Mouse (Mus musculus) forelimb bud, embryonic 11.5 days (tissue): Measurements from ENCODE around the gene Nup98.

Source experiments
- DNase-seq: peaks from one replicate; pipeline ENCODE4 v3.0.0-alpha.2; 2012; ENCODE audit warnings: low read depth, low spot score

Nup98 gene

GRCm38 (mm10) chr7:102209756-102210721 lies at the start of gene Nup98, which contains the start of gene Pgap2:
Gene Nup98 (minus strand): TSS chr7:102210176.
Gene Pgap2 (plus strand): TSS chr7:102210208.
- DNase-seq = peak; percentile 99

- no peak for DNase-seq
These were observed 48.8 kb upstream of the Nup98 start for GRCm38 (mm10) chr7:102258753-102259152.

- DNase-seq = peak; percentile 69
These were observed 48.2 kb upstream of the Nup98 start for GRCm38 (mm10) chr7:102258189-102258588.

GRCm38 (mm10) chr7:102256636-102257035 lies 46.7 kb upstream of the Nup98 start:
- no peak for DNase-seq

- DNase-seq = no peak
These were observed 46.0 kb upstream of the Nup98 start, which contains the start of gene Rhog for GRCm38 (mm10) chr7:102255954-102256353. Gene Rhog (minus strand): TSS chr7:102256054.

GRCm38 (mm10) chr7:102253631-102254030 lies 43.7 kb upstream of the Nup98 start:
- no peak for DNase-seq

GRCm38 (mm10) chr7:102250631-102251214 lies 40.7 kb upstream of the Nup98 start:
- peak; percentile 83 for DNase-seq

- peak; percentile 59 for DNase-seq
These were observed 40.1 kb upstream of the Nup98 start for GRCm38 (mm10) chr7:102249896-102250630.

- peak; percentile 48 for DNase-seq
These were observed 39.5 kb upstream of the Nup98 start for GRCm38 (mm10) chr7:102249531-102249895.

- DNase-seq = no peak
These were observed 38.9 kb upstream of the Nup98 start for GRCm38 (mm10) chr7:102248691-102249404.

- DNase-seq = no peak
These were observed 37.2 kb upstream of the Nup98 start for GRCm38 (mm10) chr7:102246956-102247797.

GRCm38 (mm10) chr7:102246265-102246664 lies 36.3 kb upstream of the Nup98 start:
- no peak for DNase-seq

- DNase-seq = no peak
These were observed 35.8 kb upstream of the Nup98 start for GRCm38 (mm10) chr7:102245775-102246174.

GRCm38 (mm10) chr7:102244782-102245535 lies 35.0 kb upstream of the Nup98 start:
- no peak for DNase-seq

GRCm38 (mm10) chr7:102243870-102244269 lies 33.9 kb upstream of the Nup98 start:
- DNase-seq = no peak

- DNase-seq = no peak
These were observed 32.9 kb upstream of the Nup98 start for GRCm38 (mm10) chr7:102242917-102243316.

- no peak for DNase-seq
These were observed 32.4 kb upstream of the Nup98 start for GRCm38 (mm10) chr7:102242371-102242770.

- no peak for DNase-seq
These were observed 29.6 kb upstream of the Nup98 start for GRCm38 (mm10) chr7:102239591-102239990.

GRCm38 (mm10) chr7:102238686-102239286 lies 28.8 kb upstream of the Nup98 start:
- no peak for DNase-seq
